Mouse (Mus musculus): ENCODE data around the gene Treml1. TPM values are rescaled to one million over a fixed set of nuclear protein-coding genes. Genes with fewer than 3 reads are reported as not detected.
A peak's percentile ranks its signal among the peaks of the same experiment; 100 is the strongest.

Treml1 gene
- polyA plus RNA-seq, 1 experiment from 2014 or later, result 1.9 TPM

DNA sequence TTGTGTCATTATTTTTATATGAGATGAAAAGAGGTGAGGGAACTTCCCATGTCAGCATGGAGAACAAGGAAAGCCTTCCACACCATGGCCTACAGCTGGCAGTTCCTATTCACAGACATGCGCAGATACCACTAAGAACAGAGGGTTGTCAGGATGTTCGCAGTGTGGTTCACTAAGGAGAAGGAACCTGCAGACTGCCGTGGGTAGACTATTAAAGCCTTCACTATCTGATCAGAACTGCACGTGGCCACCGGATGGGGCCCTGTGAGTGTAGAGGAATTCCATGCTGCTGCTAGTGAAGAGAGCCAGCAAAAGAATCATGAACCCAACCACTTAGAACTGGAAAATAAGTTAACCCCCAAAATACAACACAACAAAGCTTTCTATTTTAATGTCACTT lies 29.7 kb downstream of the Treml1 start:
- Histone ChIP-seq H3K9me3 (replicated peaks; ENCODE audit: control insufficient read depth, low read length) (no peaks in the 10 kb centered on the region), H3K9ac (ENCODE audit: low read length) (no peak overlapping the region), H3K4me1 (ENCODE audit: control insufficient read depth, insufficient read depth, low read length) (no peaks in the 10 kb centered on the region), H3K27me3 (ENCODE audit: control insufficient read depth, insufficient read depth, low read length) (no peaks in the 10 kb centered on the region), H3K4me3 (ENCODE audit: low read length) (no peak overlapping the region), H3K27ac (ENCODE audit: low read length) (no peak overlapping the region), H3K4me2 (ENCODE audit: low read depth, low read length) (no peak overlapping the region), H3K36me3 (ENCODE audit: control insufficient read depth, insufficient read depth) (peaks cover 74% of the 10 kb centered on the region)
- 68% methylated on average over 5 of the region's 5 CpGs for WGBS
- ATAC-seq (replicated peaks; ENCODE audit: extremely low read depth, insufficient read depth, low FRiP score), result no peak

DNA sequence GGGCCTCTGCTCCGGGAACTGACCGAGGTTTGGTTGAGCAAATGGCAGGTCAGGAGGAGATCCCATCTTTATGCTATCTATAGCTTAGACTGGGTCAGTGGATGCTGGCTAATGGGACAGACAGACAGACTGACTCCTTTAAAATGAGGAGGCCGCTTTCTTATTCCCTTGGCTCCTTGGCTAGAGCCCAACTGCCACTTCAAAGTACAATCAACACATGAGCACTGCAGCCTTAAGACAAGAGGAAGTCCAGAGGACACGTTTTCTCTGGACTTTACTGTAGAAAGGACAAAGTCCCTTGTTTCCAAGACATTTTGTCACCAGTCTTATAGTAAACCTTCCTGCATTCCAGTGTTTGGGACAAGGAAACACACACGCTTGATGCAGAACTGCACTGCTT lies 31.7 kb downstream of the Treml1 start:
- Histone ChIP-seq H3K4me2 (ENCODE audit: low read depth, low read length) (no peak overlapping the region), H3K9me3 (replicated peaks; ENCODE audit: control insufficient read depth, low read length) (no peaks in the 10 kb centered on the region), H3K9ac (ENCODE audit: low read length) (no peak overlapping the region), H3K27me3 (ENCODE audit: control insufficient read depth, insufficient read depth, low read length) (no peaks in the 10 kb centered on the region), H3K4me1 (ENCODE audit: control insufficient read depth, insufficient read depth, low read length) (no peaks in the 10 kb centered on the region), H3K27ac (ENCODE audit: low read length) (no peak overlapping the region), H3K4me3 (ENCODE audit: low read length) (no peak overlapping the region), H3K36me3 (ENCODE audit: control insufficient read depth, insufficient read depth) (peaks cover 88% of the 10 kb centered on the region)
- 84% methylated on average over 5 of the region's 5 CpGs for WGBS
- ATAC-seq (replicated peaks; ENCODE audit: extremely low read depth, insufficient read depth, low FRiP score), result no peak

DNA sequence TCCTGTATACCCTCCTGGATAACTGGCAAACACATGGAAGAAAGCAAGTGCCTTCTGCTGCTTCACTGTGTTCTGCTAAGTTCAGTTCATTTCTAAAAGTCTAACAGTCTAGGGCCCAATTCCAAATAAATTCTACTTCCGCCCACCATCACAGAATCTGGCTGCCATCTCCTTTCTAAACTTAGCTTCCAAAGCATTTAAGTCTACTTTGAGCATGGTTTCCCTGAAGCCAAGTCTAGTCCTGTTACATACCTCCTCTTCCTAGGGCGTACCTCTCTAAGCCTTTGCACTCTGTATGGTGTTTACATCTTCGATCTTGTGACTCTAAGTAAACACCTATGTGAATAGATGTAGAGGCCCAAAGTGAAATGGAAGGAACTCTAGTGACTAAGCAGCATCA lies 32.9 kb downstream of the Treml1 start:
- Histone ChIP-seq H3K4me2 (ENCODE audit: low read depth, low read length) (no peak overlapping the region), H3K27me3 (ENCODE audit: control insufficient read depth, insufficient read depth, low read length) (no peaks in the 10 kb centered on the region), H3K27ac (ENCODE audit: low read length) (no peak overlapping the region), H3K9me3 (replicated peaks; ENCODE audit: control insufficient read depth, low read length) (no peaks in the 10 kb centered on the region), H3K4me1 (ENCODE audit: control insufficient read depth, insufficient read depth, low read length) (no peaks in the 10 kb centered on the region), H3K9ac (ENCODE audit: low read length) (no peak overlapping the region), H3K36me3 (ENCODE audit: control insufficient read depth, insufficient read depth) (peaks cover 82% of the 10 kb centered on the region), H3K4me3 (ENCODE audit: low read length) (no peak overlapping the region)
- WGBS, result 93% methylated on average over 3 of the region's 3 CpGs
- no peak for ATAC-seq (replicated peaks; ENCODE audit: extremely low read depth, insufficient read depth, low FRiP score)

DNA sequence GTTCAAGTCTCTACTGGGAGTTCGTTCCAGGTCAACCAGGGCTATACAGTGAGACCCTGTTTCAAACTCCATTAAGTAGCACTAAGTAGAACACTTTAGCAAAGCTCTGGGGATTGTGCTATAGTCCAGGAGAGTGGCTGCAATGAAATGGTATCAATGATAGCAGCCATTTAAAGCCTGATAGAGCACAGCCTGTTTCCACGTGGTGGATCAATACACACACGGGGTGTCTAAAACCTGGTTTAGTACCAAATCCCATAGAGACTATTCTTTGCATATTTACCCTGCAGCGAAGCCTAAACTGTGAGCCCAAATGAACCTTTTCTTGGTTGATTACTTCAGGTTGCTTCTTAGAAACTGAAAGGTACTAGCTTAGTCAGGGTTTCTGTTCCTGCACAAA lies 42.0 kb downstream of the Treml1 start:
- no peak for ATAC-seq (replicated peaks; ENCODE audit: extremely low read depth, insufficient read depth, low FRiP score)
- no peak overlapping the region for H3K4me2 ChIP-seq (ENCODE audit: low read depth, low read length)
- H3K4me1 ChIP-seq (ENCODE audit: control insufficient read depth, insufficient read depth, low read length), result peaks cover 11% of the 10 kb centered on the region
- no peak overlapping the region for H3K27ac ChIP-seq (ENCODE audit: low read length)
- H3K27me3 ChIP-seq (ENCODE audit: control insufficient read depth, insufficient read depth, low read length), result no peaks in the 10 kb centered on the region
- 87% methylated on average over 4 of the region's 4 CpGs for WGBS
- H3K9ac ChIP-seq (ENCODE audit: low read length), result no peak overlapping the region
- no peaks in the 10 kb centered on the region for H3K9me3 ChIP-seq (replicated peaks; ENCODE audit: control insufficient read depth, low read length)
- peaks cover 16% of the 10 kb centered on the region for H3K36me3 ChIP-seq (ENCODE audit: control insufficient read depth, insufficient read depth)
- H3K4me3 ChIP-seq (ENCODE audit: low read length), result no peak overlapping the region

DNA sequence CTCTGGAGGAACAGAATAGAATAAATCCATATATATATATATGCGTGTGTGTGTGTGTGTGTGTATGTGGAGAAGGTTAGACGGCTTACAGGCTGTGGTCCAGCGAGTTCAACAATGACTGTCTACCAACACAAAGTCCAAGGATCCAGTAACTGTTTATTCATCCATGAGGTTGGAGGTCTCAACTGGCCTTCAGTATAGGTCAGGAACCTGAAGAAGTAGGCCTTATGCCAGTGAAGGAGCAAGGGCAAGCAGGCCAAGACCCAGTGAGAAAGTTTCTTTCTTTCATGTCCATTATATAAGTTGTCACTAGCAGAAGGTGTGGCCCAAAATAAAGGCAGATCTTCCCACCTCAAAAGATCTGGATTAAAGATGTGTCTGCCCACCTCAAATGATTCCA lies 43.0 kb downstream of the Treml1 start:
- no peak for ATAC-seq (replicated peaks; ENCODE audit: extremely low read depth, insufficient read depth, low FRiP score)
- no peaks in the 10 kb centered on the region for H3K9me3 ChIP-seq (replicated peaks; ENCODE audit: control insufficient read depth, low read length)
- no peak overlapping the region for H3K9ac ChIP-seq (ENCODE audit: low read length)
- WGBS, result 92% methylated on average over 3 of the region's 3 CpGs
- no peak overlapping the region for H3K4me2 ChIP-seq (ENCODE audit: low read depth, low read length)
- peaks cover 16% of the 10 kb centered on the region for H3K36me3 ChIP-seq (ENCODE audit: control insufficient read depth, insufficient read depth)
- no peak overlapping the region for H3K4me3 ChIP-seq (ENCODE audit: low read length)
- H3K4me1 ChIP-seq (ENCODE audit: control insufficient read depth, insufficient read depth, low read length), result peaks cover 19% of the 10 kb centered on the region
- no peak overlapping the region for H3K27ac ChIP-seq (ENCODE audit: low read length)
- no peaks in the 10 kb centered on the region for H3K27me3 ChIP-seq (ENCODE audit: control insufficient read depth, insufficient read depth, low read length)

DNA sequence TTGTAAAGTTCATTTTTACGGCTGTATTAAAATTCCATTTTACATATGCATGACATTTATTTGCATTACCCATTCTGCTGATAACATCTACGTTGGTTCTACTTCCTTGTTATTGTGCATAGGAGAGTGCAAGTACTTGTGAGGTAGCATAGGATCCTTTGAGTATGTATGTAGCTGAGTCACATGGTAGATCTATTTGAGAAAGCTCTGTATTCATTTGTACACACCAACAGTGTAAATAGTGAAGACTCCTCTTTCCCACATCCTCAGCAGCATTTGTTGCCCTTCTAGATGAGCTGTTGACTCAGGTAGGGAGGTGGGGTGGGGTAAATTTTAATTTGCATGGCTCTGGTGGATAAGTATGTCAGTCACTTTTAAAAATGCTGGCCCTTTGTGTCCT lies 44.1 kb downstream of the Treml1 start:
- whole genome bisulfite sequencing, result 83% methylated on average over 2 of the region's 2 CpGs
- Histone ChIP-seq H3K4me3 (ENCODE audit: low read length) (no peak overlapping the region), H3K27me3 (ENCODE audit: control insufficient read depth, insufficient read depth, low read length) (no peaks in the 10 kb centered on the region), H3K36me3 (ENCODE audit: control insufficient read depth, insufficient read depth) (peaks cover 9% of the 10 kb centered on the region), H3K4me2 (ENCODE audit: low read depth, low read length) (no peak overlapping the region), H3K9ac (ENCODE audit: low read length) (no peak overlapping the region), H3K4me1 (ENCODE audit: control insufficient read depth, insufficient read depth, low read length) (peaks cover 26% of the 10 kb centered on the region), H3K9me3 (replicated peaks; ENCODE audit: control insufficient read depth, low read length) (no peaks in the 10 kb centered on the region), H3K27ac (ENCODE audit: low read length) (no peak overlapping the region)
- no peak for ATAC-seq (replicated peaks; ENCODE audit: extremely low read depth, insufficient read depth, low FRiP score)

DNA sequence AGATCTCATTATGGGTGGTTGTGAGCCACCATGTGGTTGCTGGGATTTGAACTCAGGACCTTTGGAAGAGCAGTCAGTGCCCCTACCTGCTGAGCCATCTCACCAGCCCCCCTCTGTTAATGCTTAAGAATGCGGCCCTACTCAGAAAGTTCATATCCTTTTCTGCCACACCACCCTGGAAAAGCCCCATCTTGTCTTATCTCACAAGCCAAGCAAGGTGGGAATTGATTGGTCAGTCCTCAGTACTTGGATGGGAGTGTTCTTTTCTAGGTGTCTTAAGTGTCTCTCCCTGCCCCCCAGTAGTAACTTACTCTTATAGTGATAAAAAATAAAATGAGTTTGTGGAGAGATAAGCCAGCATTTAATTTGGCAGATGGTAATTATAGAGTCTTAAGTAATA lies 45.0 kb downstream of the Treml1 start:
- no peak for ATAC-seq (replicated peaks; ENCODE audit: extremely low read depth, insufficient read depth, low FRiP score)
- Histone ChIP-seq H3K9me3 (replicated peaks; ENCODE audit: control insufficient read depth, low read length) (no peaks in the 10 kb centered on the region), H3K4me1 (ENCODE audit: control insufficient read depth, insufficient read depth, low read length) (peaks cover 26% of the 10 kb centered on the region), H3K27me3 (ENCODE audit: control insufficient read depth, insufficient read depth, low read length) (no peaks in the 10 kb centered on the region), H3K4me2 (ENCODE audit: low read depth, low read length) (no peak overlapping the region), H3K27ac (ENCODE audit: low read length) (no peak overlapping the region), H3K9ac (ENCODE audit: low read length) (no peak overlapping the region), H3K36me3 (ENCODE audit: control insufficient read depth, insufficient read depth) (peaks cover under 1% of the 10 kb centered on the region; the same call in 1 of the 2 replicates), H3K4me3 (ENCODE audit: low read length) (no peak overlapping the region)
- WGBS, result 66% methylated on average over 1 of the region's 1 CpGs

DNA sequence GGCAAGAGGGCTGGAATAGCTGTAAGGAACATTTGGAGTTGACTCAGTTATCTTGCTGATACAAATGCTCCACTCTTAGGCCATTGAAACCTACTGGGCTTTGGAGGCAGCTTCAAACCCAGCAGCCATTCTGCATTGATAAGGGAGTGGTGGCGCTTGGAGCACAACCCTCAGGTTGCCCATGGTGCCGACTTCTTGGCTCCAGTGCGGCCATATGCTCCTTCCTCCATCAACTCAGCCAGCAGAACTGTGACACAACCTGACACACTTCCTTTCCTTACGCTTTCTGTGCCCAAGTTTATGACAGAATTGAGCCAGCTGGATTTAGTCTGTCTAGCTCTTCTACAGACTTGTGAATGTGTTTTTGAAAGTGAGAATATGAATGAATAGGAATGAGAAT lies 47.4 kb downstream of the Treml1 start:
- peak overlapping the region; percentile 76 for H3K4me2 ChIP-seq (ENCODE audit: low read depth, low read length)
- 62% methylated on average over 4 of the region's 4 CpGs for WGBS
- no peaks in the 10 kb centered on the region for H3K27me3 ChIP-seq (ENCODE audit: control insufficient read depth, insufficient read depth, low read length)
- no peaks in the 10 kb centered on the region for H3K9me3 ChIP-seq (replicated peaks; ENCODE audit: control insufficient read depth, low read length)
- no peak overlapping the region for H3K4me3 ChIP-seq (ENCODE audit: low read length)
- ATAC-seq (replicated peaks; ENCODE audit: extremely low read depth, insufficient read depth, low FRiP score), result no peak
- peaks cover 27% of the 10 kb centered on the region for H3K4me1 ChIP-seq (ENCODE audit: control insufficient read depth, insufficient read depth, low read length)
- H3K9ac ChIP-seq (ENCODE audit: low read length), result no peak overlapping the region
- no peak overlapping the region for H3K27ac ChIP-seq (ENCODE audit: low read length)
- H3K36me3 ChIP-seq (ENCODE audit: control insufficient read depth, insufficient read depth), result no peaks in the 10 kb centered on the region

DNA sequence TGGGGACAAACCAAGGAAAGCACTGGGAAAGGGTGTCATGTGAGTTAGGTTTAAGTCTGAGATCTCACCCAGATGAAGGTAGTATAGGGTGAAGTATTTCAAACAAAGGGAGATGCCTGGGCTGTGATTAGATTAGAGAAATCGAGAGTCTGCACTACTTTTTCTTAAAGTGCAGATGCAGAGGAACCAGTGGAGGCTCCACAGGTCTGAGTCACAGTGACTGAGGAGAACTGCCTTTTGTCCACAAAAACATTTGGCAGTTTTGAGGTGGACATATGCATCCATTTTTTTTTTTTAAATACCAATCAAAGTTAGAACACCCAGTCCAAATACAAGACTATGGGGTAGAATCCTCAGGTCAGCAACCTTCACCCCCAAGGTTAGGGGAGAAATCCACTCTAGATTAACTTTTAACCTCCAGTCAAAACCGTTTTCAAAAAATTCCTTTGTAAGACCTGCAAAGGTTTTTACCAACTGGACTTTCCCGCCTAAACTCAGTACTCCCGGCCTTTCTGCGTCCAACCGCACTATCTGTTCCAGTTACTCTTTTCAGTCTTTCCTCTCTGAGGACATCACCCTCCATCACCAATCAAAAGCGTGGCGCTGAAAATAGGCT lies 48.3 kb downstream of the Treml1 start:
- Histone ChIP-seq H3K36me3 (ENCODE audit: control insufficient read depth, insufficient read depth) (0 out of 2 replicates have a peak, but pooled peaks cover 2% of the 10 kb centered on the region), H3K27ac (ENCODE audit: low read length) (peak overlapping the region; percentile 97), H3K4me1 (ENCODE audit: control insufficient read depth, insufficient read depth, low read length) (peaks cover 27% of the 10 kb centered on the region), H3K9ac (ENCODE audit: low read length) (peak overlapping the region; percentile 89), H3K4me3 (ENCODE audit: low read length) (peak overlapping the region; percentile 70), H3K9me3 (replicated peaks; ENCODE audit: control insufficient read depth, low read length) (no peaks in the 10 kb centered on the region), H3K4me2 (ENCODE audit: low read depth, low read length) (peak overlapping the region; percentile 76), H3K27me3 (ENCODE audit: control insufficient read depth, insufficient read depth, low read length) (no peaks in the 10 kb centered on the region)
- 4% methylated on average over 8 of the region's 8 CpGs for WGBS
- ATAC-seq (replicated peaks; ENCODE audit: extremely low read depth, insufficient read depth, low FRiP score), result no peak

All from heart, embryonic 16.5 days (tissue).